Mouse (Mus musculus) granulocyte monocyte progenitor cell, adult 5-6 weeks (primary cell): Measurements from ENCODE around the gene Bsn. TPM values are rescaled to one million over a fixed set of nuclear protein-coding genes. Genes with fewer than 3 reads are reported as not detected.
"Not testable (repeated sequence)": the region's sequence is repeated elsewhere in the genome, so short reads cannot be mapped to it uniquely, and the experiment has no call there.

Experiments
- ATAC-seq: replicated peaks from 2 replicates; pipeline ENCODE4 v1.8.0; 2016; ENCODE audit warnings: mild to moderate bottlenecking, moderate TSS enrichment, inconsistent platforms; ENCODE audit not compliant: poor library complexity, severe bottlenecking
- total RNA-seq, 2 experiments: library from RNA; stranded (forward) in 1 of 2; stranded (reverse) in 1 of 2; fragments of 200-712, 200-1000 nt in 1 of 2; fragments of >200 nt in 1 of 2; fragmentation: Nextera tagmentation in 1 of 2; gene quantifications; 2 replicates each; pipeline ENCODE4 v1.2.3; 2014 to 2017

Gene Bsn
- total RNA-seq, 2 experiments from 2014 or later = 3.7 to 6.2 TPM

- ATAC-seq = peak; percentile 96
Measured at GRCm38 (mm10) chr9:108201160-108201559, 11.0 kb upstream of the Bsn start.

GRCm38 (mm10) chr9:108198621-108199020, 8.4 kb upstream of the Bsn start:
- ATAC-seq = no peak

GRCm38 (mm10) chr9:108196920-108197677, 6.9 kb upstream of the Bsn start:
- ATAC-seq = no peak

GRCm38 (mm10) chr9:108196222-108196621, 6.0 kb upstream of the Bsn start:
- not testable (repeated sequence) for ATAC-seq

- ATAC-seq = no peak
Measured at GRCm38 (mm10) chr9:108189488-108189786, 747 bp downstream of the Bsn start.

GRCm38 (mm10) chr9:108189023-108189422, 1.2 kb downstream of the Bsn start:
- ATAC-seq = no peak

- ATAC-seq = no peak
Measured at GRCm38 (mm10) chr9:108188511-108188910, 1.7 kb downstream of the Bsn start.

- ATAC-seq = no peak
Measured at GRCm38 (mm10) chr9:108187616-108188015, 2.6 kb downstream of the Bsn start.

- no peak for ATAC-seq
Measured at GRCm38 (mm10) chr9:108185786-108186185, 4.4 kb downstream of the Bsn start.

GRCm38 (mm10) chr9:108183531-108183994, 6.6 kb downstream of the Bsn start:
- ATAC-seq = no peak

GRCm38 (mm10) chr9:108182806-108183506, 7.2 kb downstream of the Bsn start:
- no peak for ATAC-seq

- ATAC-seq = no peak
Measured at GRCm38 (mm10) chr9:108178391-108178790, 11.8 kb downstream of the Bsn start.

GRCm38 (mm10) chr9:108175116-108175838, 14.9 kb downstream of the Bsn start:
- ATAC-seq = no peak

GRCm38 (mm10) chr9:108172777-108173350, 17.3 kb downstream of the Bsn start:
- no peak for ATAC-seq

GRCm38 (mm10) chr9:108169751-108170150, 20.4 kb downstream of the Bsn start:
- no peak for ATAC-seq

- ATAC-seq = no peak
Measured at GRCm38 (mm10) chr9:108165143-108165542, 25.0 kb downstream of the Bsn start.

GRCm38 (mm10) chr9:108163646-108164284, 26.4 kb downstream of the Bsn start:
- peak; percentile 52 for ATAC-seq

- no peak for ATAC-seq
Measured at GRCm38 (mm10) chr9:108157891-108158290, 32.3 kb downstream of the Bsn start.

- ATAC-seq = no peak
Measured at GRCm38 (mm10) chr9:108157451-108157850, 32.7 kb downstream of the Bsn start.

- no peak for ATAC-seq
Measured at GRCm38 (mm10) chr9:108156786-108157185, 33.4 kb downstream of the Bsn start.
